In the genomic region with DNA sequence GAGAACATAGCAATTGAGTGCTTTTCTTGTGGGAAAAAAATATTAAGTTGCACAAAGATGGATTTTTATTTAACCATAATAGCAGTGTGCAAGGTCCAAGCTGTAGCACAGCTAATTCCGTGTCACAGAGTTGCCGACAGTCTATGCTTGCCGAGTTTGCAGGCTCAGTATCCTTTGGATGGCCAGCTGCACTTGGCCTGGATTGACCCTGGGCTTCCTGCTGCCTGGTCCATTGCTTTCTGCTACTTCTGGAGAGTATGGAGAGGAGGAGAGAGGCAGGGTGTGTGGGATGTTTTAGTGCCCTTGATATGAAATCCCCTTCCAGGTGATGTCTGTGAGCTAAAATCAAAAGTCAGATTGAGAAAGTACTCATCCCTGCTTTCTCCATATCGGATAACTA, we compare ENCODE assay signal across 32 mouse cellular contexts.
"Had no signal": no experiment of that assay in that cellular context is flagged by ENCODE, and none has a peak within 500 bp of the region (broad histone marks: within the 10 kb centered on the region; RNA-seq: fewer than 3 reads in every experiment).

No protein-coding gene starts in this region.

- H3K4me1 ChIP-seq: limb, embryonic 10.5 days; liver, embryonic 12.5 days; liver, embryonic 13.5 days; liver, embryonic 15.5 days; megakaryocyte, embryonic 14.5 days; midbrain, embryonic 10.5 days; midbrain, embryonic 12.5 days; midbrain, embryonic 13.5 days; midbrain, embryonic 15.5 days; neural tube, embryonic 12.5 days had no signal

- H3K9me3 ChIP-seq: limb, embryonic 10.5 days; limb, embryonic 12.5 days; limb, embryonic 13.5 days; limb, embryonic 15.5 days; liver, embryonic 12.5 days; liver, embryonic 13.5 days; liver, embryonic 15.5 days; lung, embryonic 15.5 days; megakaryocyte, embryonic 14.5 days; midbrain, embryonic 10.5 days; midbrain, embryonic 12.5 days; midbrain, embryonic 13.5 days; midbrain, embryonic 15.5 days; neural tube, embryonic 12.5 days had no signal

- H3K4me2 ChIP-seq: limb, embryonic 12.5 days; limb, embryonic 13.5 days; limb, embryonic 15.5 days; liver, embryonic 11.5 days; liver, embryonic 12.5 days; liver, embryonic 13.5 days; liver, embryonic 15.5 days; lung, embryonic 14.5 days; lung, embryonic 15.5 days; midbrain, embryonic 11.5 days; midbrain, embryonic 12.5 days; midbrain, embryonic 13.5 days; midbrain, embryonic 15.5 days; neural tube, embryonic 12.5 days had no signal

- DNase-seq: left cerebral cortex, postnatal 4 days; liver; liver, embryonic 13.5 days; liver, postnatal 0 days; lung, adult 18-20 months; lung, adult 2 months; lung, embryonic 14.5 days; lung, postnatal 10 days; lung, postnatal 14 days; lung, postnatal 36 days; lung, postnatal 4 days; midbrain, embryonic 14.5 days had no signal

- H3K9ac ChIP-seq: limb, embryonic 12.5 days; limb, embryonic 13.5 days; limb, embryonic 15.5 days; liver, embryonic 12.5 days; liver, embryonic 13.5 days; liver, embryonic 14.5 days; liver, embryonic 15.5 days; liver, postnatal 0 days; lung, embryonic 14.5 days; lung, embryonic 15.5 days; midbrain, embryonic 12.5 days; midbrain, embryonic 13.5 days; midbrain, embryonic 15.5 days; neural tube, embryonic 12.5 days had no signal

- H3K4me3 ChIP-seq: limb, embryonic 10.5 days; limb, embryonic 12.5 days; limb, embryonic 13.5 days; limb, embryonic 15.5 days; liver, embryonic 12.5 days; liver, embryonic 13.5 days; liver, embryonic 15.5 days; lung, embryonic 15.5 days; megakaryocyte, embryonic 14.5 days; midbrain, embryonic 10.5 days; midbrain, embryonic 12.5 days; midbrain, embryonic 13.5 days; midbrain, embryonic 15.5 days; myocyte; neural tube, embryonic 12.5 days had no signal

- ATAC-seq: liver, embryonic 12.5 days; liver, postnatal 0 days; lung, postnatal 0 days; midbrain, embryonic 13.5 days; midbrain, embryonic 15.5 days; midbrain, embryonic 16.5 days had no signal

- H3K27ac ChIP-seq: limb, embryonic 10.5 days; limb, embryonic 12.5 days; limb, embryonic 13.5 days; limb, embryonic 15.5 days; liver, embryonic 12.5 days; liver, embryonic 13.5 days; liver, embryonic 14.5 days; liver, embryonic 15.5 days; lung, embryonic 15.5 days; macrophage; midbrain, embryonic 10.5 days; midbrain, embryonic 12.5 days; midbrain, embryonic 13.5 days; midbrain, embryonic 15.5 days; neural tube, embryonic 12.5 days had no signal

- H3K36me3 ChIP-seq: limb, embryonic 10.5 days; liver, embryonic 12.5 days; liver, embryonic 13.5 days; liver, embryonic 15.5 days; lung, embryonic 15.5 days; midbrain, embryonic 10.5 days; midbrain, embryonic 12.5 days; midbrain, embryonic 13.5 days; midbrain, embryonic 15.5 days; neural tube, embryonic 12.5 days had no signal

- H3K27me3 ChIP-seq: limb, embryonic 12.5 days; limb, embryonic 13.5 days; limb, embryonic 15.5 days; liver, embryonic 12.5 days; liver, embryonic 13.5 days; liver, embryonic 15.5 days; lung, embryonic 15.5 days; megakaryocyte, embryonic 14.5 days; midbrain, embryonic 12.5 days; midbrain, embryonic 13.5 days; midbrain, embryonic 15.5 days; neural tube, embryonic 12.5 days had no signal
